Comparison of ENCODE assay signal across 10 mouse cellular contexts in genomic region chr7:25106790-25107502, GRCm38 (mm10). TPM values are rescaled to one million over a fixed set of nuclear protein-coding genes. Genes with fewer than 3 reads are reported as not detected.
DNase-seq lines count a peak whose midpoint lies in the region; ATAC-seq and TF ChIP-seq lines count a peak whose summit lies in the region.
"Had no signal": no experiment of that assay in that cellular context is flagged by ENCODE, and none has a peak within 500 bp of the region (broad histone marks: within the 10 kb centered on the region; RNA-seq: fewer than 3 reads in every experiment).

No protein-coding gene starts in this region.

- DNase-seq in kidney, adult 2 months = peak; percentile 11
- DNase-seq in kidney, adult 18-20 months = no peak
- peak in 1 of 2 experiments; percentile 45 for DNase-seq in spleen, adult 2 months (ENCODE audit: low read depth in 1 of 2, low spot score in 2 of 2)
- no peak for DNase-seq in spleen, postnatal 14 days (ENCODE audit: low spot score in 2 of 2)
- DNase-seq in splenic B cell, adult 2 months (ENCODE audit: low read depth, low spot score) = peak; percentile 60
- DNase-seq in right cerebral cortex, postnatal 10 days (ENCODE audit: low spot score in 2 of 2) = no peak
- DNase-seq: adrenal gland, postnatal 25 days; cerebellum, adult 2 months had no signal

- ATAC-seq in granulocyte monocyte progenitor cell, adult 5-6 weeks (replicated peaks; ENCODE audit: poor library complexity, severe bottlenecking) = peak; percentile 75
- ATAC-seq: intestine, postnatal 0 days had no signal

- H3K27me3 ChIP-seq in kidney, adult 2 months (replicated peaks; ENCODE audit: control insufficient read depth, insufficient read depth, low read length) = no peaks in the 10 kb centered on the region
- no peaks in the 10 kb centered on the region for H3K27me3 ChIP-seq in spleen, adult 2 months (ENCODE audit: control insufficient read depth, insufficient read depth, low read length)
- H3K27me3 ChIP-seq in splenic B cell, adult 2 months (ENCODE audit: control insufficient read depth, insufficient read depth, low read length, poor library complexity, severe bottlenecking) = no peaks in the 10 kb centered on the region

- H3K4me3 ChIP-seq in kidney, adult 2 months (ENCODE audit: insufficient read depth, low read depth, low read length) = no peak overlapping the region
- no peak overlapping the region for H3K4me3 ChIP-seq in spleen, adult 2 months (ENCODE audit: extremely low read depth, insufficient read depth, insufficient read length)

- TF ChIP-seq CTCF in kidney, adult 2 months (conservative IDR thresholded peaks at IDR 0.05; ENCODE audit: insufficient read depth, insufficient read length, low read depth, low read length) = no peak
- TF ChIP-seq CTCF in spleen, adult 2 months (IDR thresholded peaks at IDR 0.05; ENCODE audit: extremely low read depth, insufficient read depth, insufficient read length, insufficient replicate concordance) = no peak

- H3K4me1 ChIP-seq in kidney, adult 2 months (ENCODE audit: control insufficient read depth, insufficient read depth, low read length) = no peaks in the 10 kb centered on the region
- peaks cover 19% of the 10 kb centered on the region; the same call in 1 of the 2 replicates for H3K4me1 ChIP-seq in spleen, adult 2 months (ENCODE audit: control insufficient read depth, insufficient read depth, insufficient read length)

- H3K27ac ChIP-seq in kidney, adult 2 months (ENCODE audit: insufficient read depth, low read depth, low read length) = no peak overlapping the region
- peak overlapping the region; percentile 53 for H3K27ac ChIP-seq in spleen, adult 2 months (ENCODE audit: insufficient read depth, low read length)

- no peak for TF ChIP-seq POLR2A in kidney, adult 2 months (IDR thresholded peaks at IDR 0.05; ENCODE audit: low read depth, low read length)
- no peak for TF ChIP-seq POLR2A in spleen, adult 2 months (IDR thresholded peaks at IDR 0.05; ENCODE audit: low read depth, low read length)

- no peaks in the 10 kb centered on the region for H3K36me3 ChIP-seq in kidney, adult 2 months (ENCODE audit: control insufficient read depth, insufficient read depth, low read length)
- H3K36me3 ChIP-seq in spleen, adult 2 months (ENCODE audit: control insufficient read depth, insufficient read depth, low read length) = peaks cover 6% of the 10 kb centered on the region
- H3K36me3 ChIP-seq in splenic B cell, adult 2 months (ENCODE audit: control insufficient read depth, insufficient read depth, low read length, poor library complexity, severe bottlenecking) = peaks cover 14% of the 10 kb centered on the region

- 32% methylated on average over 17 of the region's 17 CpGs for WGBS in kidney, adult 2 months
- WGBS in spleen, adult 2 months = 13% methylated on average over 16 of the region's 17 CpGs

RNA-seq across cellular contexts. Expression of gene Zfp574, which starts 34.6 kb away (rescaled TPM):
- 20.6 and 27.0 TPM in 2 replicates for polyA plus RNA-seq in kidney, adult 2 months (2012; rRNA removed)
- 23.7 and 34.7 TPM in 2 replicates for polyA plus RNA-seq in spleen, adult 2 months (2012; rRNA removed)
- 6.7 and 13.2 TPM in 2 replicates for total RNA-seq in granulocyte monocyte progenitor cell, adult 5-6 weeks (2014; fragmentation: Nextera tagmentation)
- 5.6 and 6.5 TPM in 2 replicates for total RNA-seq in granulocyte monocyte progenitor cell, adult 5-6 weeks (2017)

RNA-seq across cellular contexts. Expression of gene Grik5, which starts 34.8 kb away (rescaled TPM):
- 17.1 and 24.3 TPM in 2 replicates for polyA plus RNA-seq in kidney, adult 2 months (2012; rRNA removed)
- polyA plus RNA-seq in spleen, adult 2 months (2012; rRNA removed) = 10.2 and 12.9 TPM in 2 replicates
- total RNA-seq in granulocyte monocyte progenitor cell, adult 5-6 weeks (2014; fragmentation: Nextera tagmentation) = 5.0 and 9.4 TPM in 2 replicates
- total RNA-seq in granulocyte monocyte progenitor cell, adult 5-6 weeks (2017) = 0.72 and 1.8 TPM in 2 replicates

Comparison
In these comparisons a context has a peak if more than half of its experiments do, and no peak if none do; other contexts are left out.
1. DNase-seq: peak in kidney, adult 2 months (single experiment) and splenic B cell, adult 2 months (single experiment); none in kidney, adult 18-20 months (single experiment), spleen, postnatal 14 days (0 of 2) and right cerebral cortex, postnatal 10 days (0 of 2).